Mouse (Mus musculus) hindbrain, embryonic 15.5 days (tissue): ENCODE data around the gene Rint1. TPM values are rescaled to one million over a fixed set of nuclear protein-coding genes. Genes with fewer than 3 reads are reported as not detected.

ENCODE experiments used
- ATAC-seq: fragments of 200-750 bp; cut with Nextera tagmentation; 2 replicates; pipeline ENCODE4 v1.8.0; 2017; ENCODE audit warnings: low read depth, moderate number of reproducible peaks, moderate TSS enrichment; ENCODE audit not compliant: low FRiP score
- H3K27ac ChIP-seq: fragments of 300-500 bp; sonication (generic); replicated peaks from 2 replicates; pipeline ENCODE4 v1.5.1; 2015; ENCODE audit warnings: mild to moderate bottlenecking, inconsistent platforms
- H3K27me3 ChIP-seq: fragments of 300-500 bp; sonication (generic); 2 replicates; pipeline ENCODE4 v1.6.1; 2015; ENCODE audit warnings: control low read depth, inconsistent platforms
- H3K36me3 ChIP-seq: fragments of 300-500 bp; sonication (generic); 2 replicates; pipeline ENCODE4 v1.6.1; 2015; ENCODE audit warnings: control low read depth, inconsistent platforms
- H3K4me1 ChIP-seq: fragments of 300-500 bp; sonication (generic); replicated peaks from 2 replicates; pipeline ENCODE4 v1.6.1; 2015; ENCODE audit warnings: control low read depth, inconsistent platforms
- H3K4me2 ChIP-seq: fragments of 300-500 bp; sonication (generic); 2 replicates; pipeline ENCODE4 v1.6.1; 2015; ENCODE audit warnings: moderate library complexity, mild to moderate bottlenecking, inconsistent platforms
- H3K4me3 ChIP-seq: fragments of 300-500 bp; sonication (generic); 2 replicates; pipeline ENCODE4 v1.5.1; 2015; ENCODE audit warnings: mild to moderate bottlenecking, inconsistent platforms
- H3K9ac ChIP-seq: fragments of 300-500 bp; sonication (generic); 2 replicates; pipeline ENCODE4 v1.6.1; 2015; ENCODE audit warnings: inconsistent platforms
- H3K9me3 ChIP-seq: fragments of 300-500 bp; sonication (generic); 2 replicates; pipeline ENCODE4 v1.6.1; 2016; ENCODE audit warnings: control low read depth, inconsistent platforms
- WGBS: fragments of 180-500 bp; shearing (Covaris S2); methylation state at CpG from one replicate; pipeline ENCODE4 v1.1.7; 2015; 5-methylcytosine and 5-hydroxymethylcytosine counted together
- polyA plus RNA-seq: library from polyadenylated mRNA; unstranded; fragments of >200 nt; fragmentation: Nextera tagmentation; extraction: Ambion mirVana; gene quantifications from 2 replicates; pipeline ENCODE4 v1.2.1, GENCODE M21; 2015

Gene Rint1
- polyA plus RNA-seq, 1 experiment from 2014 or later, result 28.2 TPM

GRCm38 (mm10) chr5:23782051-23782810, 5.3 kb upstream of the Rint1 start:
- 0 out of 2 replicates have a peak, but pooled peaks cover 4% of the 10 kb centered on the region for H3K36me3 ChIP-seq
- WGBS, result 46% methylated on average over 8 of the region's 8 CpGs
- no peak overlapping the region for H3K27ac ChIP-seq
- ATAC-seq, result no peak
- no peaks in the 10 kb centered on the region for H3K27me3 ChIP-seq
- peak overlapping the region; percentile 65 for H3K9ac ChIP-seq
- H3K4me3 ChIP-seq, result peak overlapping the region; percentile 96
- peak overlapping the region; percentile 73 for H3K4me2 ChIP-seq
- H3K9me3 ChIP-seq, result no peaks in the 10 kb centered on the region
- H3K4me1 ChIP-seq, result peaks cover 24% of the 10 kb centered on the region

- H3K36me3 ChIP-seq, result no peaks in the 10 kb centered on the region
- H3K4me3 ChIP-seq, result peak within 1 kb of the TSS; percentile 96
- H3K27me3 ChIP-seq, result no peaks in the 10 kb centered on the region
- peak within 1 kb of the TSS; percentile 76 for H3K27ac ChIP-seq
- H3K9ac ChIP-seq, result peak within 1 kb of the TSS; percentile 65
- under 1% methylated on average over 68 of the region's 86 CpGs for WGBS
- peak within 1 kb of the TSS; percentile 73 for H3K4me2 ChIP-seq
- H3K9me3 ChIP-seq, result no peaks in the 10 kb centered on the region
- peaks cover 27% of the 10 kb centered on the region for H3K4me1 ChIP-seq
- peak; percentile 94 for ATAC-seq
Observed at GRCm38 (mm10) chr5:23782931-23783877, 4.3 kb upstream of the Rint1 start, which contains the start of gene Pus7. Gene Pus7 (minus strand): TSS chr5:23783711.

- ATAC-seq, result no peak
- H3K27ac ChIP-seq, result no peak overlapping the region
- H3K9ac ChIP-seq, result peak overlapping the region; percentile 92
- peaks cover 15% of the 10 kb centered on the region for H3K4me1 ChIP-seq
- H3K4me3 ChIP-seq, result peak overlapping the region; percentile 97
- no peaks in the 10 kb centered on the region for H3K27me3 ChIP-seq
- peaks cover 9% of the 10 kb centered on the region for H3K36me3 ChIP-seq
- H3K9me3 ChIP-seq, result no peaks in the 10 kb centered on the region
- peak overlapping the region; percentile 97 for H3K4me2 ChIP-seq
- 48% methylated on average over 3 of the region's 3 CpGs for WGBS
Observed at GRCm38 (mm10) chr5:23788390-23788830, 899 bp downstream of the Rint1 start.

DNA sequence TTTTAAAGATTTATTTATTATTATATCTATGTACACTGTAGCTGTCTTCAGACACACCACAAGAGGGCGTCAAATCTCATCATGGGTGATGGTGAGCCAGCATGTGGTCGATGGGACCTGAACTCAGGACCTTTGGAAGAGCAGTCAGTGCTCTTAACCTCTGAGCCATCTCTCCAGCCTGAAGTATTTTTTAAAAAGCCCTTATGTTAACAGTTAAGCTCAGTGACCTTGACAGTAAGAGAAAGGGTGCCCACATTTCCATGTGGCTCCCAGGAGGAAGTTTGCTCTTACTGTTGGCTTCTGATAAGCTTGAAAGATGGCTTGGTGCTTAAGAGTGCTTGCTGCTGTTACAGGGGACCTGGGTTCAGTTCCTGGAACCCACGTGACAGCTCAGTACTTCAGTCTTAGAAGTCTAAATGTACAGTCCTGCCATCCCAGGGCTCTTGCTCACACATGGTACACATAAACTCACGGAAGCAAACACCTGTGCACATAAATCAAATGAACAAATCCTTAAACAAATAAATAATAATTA, 1.6 kb downstream of the Rint1 start:
- Histone ChIP-seq H3K27ac (no peak overlapping the region), H3K4me2 (no peak overlapping the region), H3K9me3 (no peaks in the 10 kb centered on the region), H3K4me3 (no peak overlapping the region), H3K27me3 (no peaks in the 10 kb centered on the region), H3K9ac (no peak overlapping the region), H3K36me3 (peaks cover 9% of the 10 kb centered on the region), H3K4me1 (peaks cover 10% of the 10 kb centered on the region)
- 89% methylated on average over 4 of the region's 4 CpGs for WGBS
- ATAC-seq, result no peak

DNA sequence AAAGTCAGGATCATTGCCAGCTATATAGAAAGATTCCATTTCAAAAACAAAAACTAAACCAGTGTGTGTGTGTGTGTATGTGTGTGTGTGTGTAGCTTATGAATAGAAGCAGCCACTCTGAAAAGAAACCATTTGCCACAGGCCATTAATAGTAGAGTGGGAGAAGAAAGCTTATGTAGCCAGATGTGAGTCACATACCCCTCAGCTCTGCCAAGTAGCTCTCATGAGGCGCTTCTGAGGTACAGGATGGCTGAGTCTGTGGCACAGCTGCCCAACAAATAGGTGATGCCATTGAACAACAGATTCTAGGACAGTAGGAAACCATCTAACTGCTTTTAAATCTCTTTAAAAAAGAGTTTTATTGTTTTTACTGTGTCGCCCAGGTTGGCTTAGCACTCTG, 5.2 kb downstream of the Rint1 start:
- H3K9me3 ChIP-seq, result no peaks in the 10 kb centered on the region
- no peak overlapping the region for H3K27ac ChIP-seq
- no peaks in the 10 kb centered on the region for H3K27me3 ChIP-seq
- H3K4me2 ChIP-seq, result no peak overlapping the region
- WGBS, result 80% methylated on average over 2 of the region's 2 CpGs
- no peak overlapping the region for H3K4me3 ChIP-seq
- ATAC-seq, result no peak
- H3K9ac ChIP-seq, result no peak overlapping the region
- peaks cover 10% of the 10 kb centered on the region for H3K4me1 ChIP-seq
- peaks cover 23% of the 10 kb centered on the region for H3K36me3 ChIP-seq

GRCm38 (mm10) chr5:23814841-23815240, 27.3 kb downstream of the Rint1 start:
- 59% methylated on average over 5 of the region's 5 CpGs for WGBS
- no peak overlapping the region for H3K27ac ChIP-seq
- no peak overlapping the region for H3K4me2 ChIP-seq
- no peaks in the 10 kb centered on the region for H3K9me3 ChIP-seq
- no peak for ATAC-seq
- no peaks in the 10 kb centered on the region for H3K4me1 ChIP-seq
- no peak overlapping the region for H3K4me3 ChIP-seq
- no peaks in the 10 kb centered on the region for H3K27me3 ChIP-seq
- no peak overlapping the region for H3K9ac ChIP-seq
- peaks cover 64% of the 10 kb centered on the region for H3K36me3 ChIP-seq

- H3K4me1 ChIP-seq, result no peaks in the 10 kb centered on the region
- no peak overlapping the region for H3K4me3 ChIP-seq
- ATAC-seq, result no peak
- no peak overlapping the region for H3K4me2 ChIP-seq
- peaks cover 55% of the 10 kb centered on the region for H3K36me3 ChIP-seq
- WGBS, result 93% methylated on average over 15 of the region's 15 CpGs
- H3K27me3 ChIP-seq, result no peaks in the 10 kb centered on the region
- no peak overlapping the region for H3K27ac ChIP-seq
- no peak overlapping the region for H3K9ac ChIP-seq
- H3K9me3 ChIP-seq, result no peaks in the 10 kb centered on the region
Observed at GRCm38 (mm10) chr5:23816681-23817080, 29.2 kb downstream of the Rint1 start.

DNA sequence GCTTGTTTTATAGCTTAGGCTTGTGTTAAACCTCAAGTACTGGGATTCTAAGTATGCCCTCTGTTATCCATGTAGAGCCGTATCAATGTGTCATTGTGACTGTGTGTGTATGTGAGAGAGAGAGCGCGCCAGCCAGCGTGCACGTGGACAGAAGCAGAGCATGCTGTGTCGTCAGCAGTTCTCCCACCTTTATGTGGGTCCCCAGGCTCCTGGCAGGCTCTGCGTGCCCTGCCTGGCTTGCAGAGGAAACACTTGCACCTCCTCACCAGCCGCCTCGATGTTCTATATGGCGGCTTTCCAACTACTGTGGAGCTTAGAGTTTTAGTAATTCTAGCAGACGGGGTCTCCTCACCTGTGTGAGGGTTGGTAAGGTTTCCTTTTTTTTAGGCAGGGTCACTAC, 34.8 kb downstream of the Rint1 start:
- Histone ChIP-seq H3K4me1 (no peaks in the 10 kb centered on the region), H3K9ac (no peak overlapping the region), H3K27me3 (no peaks in the 10 kb centered on the region), H3K4me2 (no peak overlapping the region), H3K4me3 (no peak overlapping the region), H3K36me3 (peaks cover 19% of the 10 kb centered on the region), H3K27ac (no peak overlapping the region), H3K9me3 (no peaks in the 10 kb centered on the region)
- no peak for ATAC-seq
- 71% methylated on average over 11 of the region's 11 CpGs for WGBS

DNA sequence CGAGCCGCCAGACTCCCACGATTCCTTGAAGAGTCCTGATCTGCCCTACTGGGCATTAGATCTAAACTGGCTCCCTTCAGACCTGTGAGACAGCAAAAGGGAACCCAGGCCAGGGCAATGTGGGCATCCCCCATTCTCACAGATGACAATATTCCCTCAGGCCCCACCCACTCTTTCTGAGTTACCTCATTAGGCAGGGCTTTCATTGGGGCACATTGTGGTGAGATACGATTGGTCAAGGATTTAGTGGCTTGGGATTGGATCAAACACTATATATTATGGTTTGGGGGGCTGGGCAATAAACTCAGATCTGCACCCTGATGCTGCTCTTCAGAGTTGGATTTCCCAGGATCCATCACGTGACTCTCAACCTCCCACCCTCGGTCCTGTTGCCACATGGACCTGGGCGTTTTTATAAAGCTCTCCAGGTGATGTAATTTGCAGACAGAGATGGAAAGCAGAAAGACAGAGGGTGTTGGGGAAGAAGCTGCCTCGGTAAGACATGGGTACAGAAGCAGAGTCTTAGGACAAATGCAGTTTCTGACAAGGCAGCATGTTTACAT, 36.7 kb downstream of the Rint1 start:
- Histone ChIP-seq H3K4me1 (no peaks in the 10 kb centered on the region), H3K9me3 (no peaks in the 10 kb centered on the region), H3K4me2 (no peak overlapping the region), H3K9ac (no peak overlapping the region), H3K4me3 (no peak overlapping the region), H3K27ac (no peak overlapping the region), H3K27me3 (no peaks in the 10 kb centered on the region), H3K36me3 (peaks cover 11% of the 10 kb centered on the region)
- no peak for ATAC-seq
- WGBS, result 82% methylated on average over 8 of the region's 8 CpGs

DNA sequence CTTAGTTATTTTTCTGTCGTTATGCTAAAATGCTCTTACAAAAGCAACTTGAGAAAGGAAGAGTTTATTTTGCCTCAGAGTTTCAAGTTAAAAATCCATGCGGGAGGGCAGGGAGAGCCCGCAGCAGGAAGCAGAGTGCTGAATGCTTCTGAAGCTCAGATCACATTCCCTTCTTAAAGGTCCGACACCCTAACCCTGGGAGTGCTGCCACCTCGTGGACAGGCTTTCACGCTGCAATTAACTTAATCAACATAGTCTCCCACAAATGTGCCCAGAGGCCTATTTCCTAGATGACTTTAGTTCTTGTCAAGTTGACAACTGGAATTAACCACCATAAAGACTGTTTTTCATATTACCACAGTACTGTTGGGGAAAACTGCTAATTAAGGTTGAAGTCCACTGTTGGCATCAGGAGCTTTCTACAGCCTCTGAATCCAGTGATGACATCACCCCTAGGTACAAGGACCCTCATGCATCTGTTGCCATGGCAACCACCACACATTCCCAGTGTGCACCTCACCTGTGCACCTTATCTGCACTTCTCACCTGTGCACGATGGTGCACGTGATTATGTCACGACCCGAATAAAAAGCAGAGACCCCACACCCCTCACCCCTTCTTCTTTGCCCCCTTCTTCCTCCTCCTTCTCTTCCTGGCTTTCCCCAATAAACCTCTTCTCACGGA, 39.0 kb downstream of the Rint1 start:
- Histone ChIP-seq H3K4me1 (0 out of 2 replicates have a peak, but pooled peaks cover 3% of the 10 kb centered on the region), H3K9ac (no peak overlapping the region), H3K4me2 (no peak overlapping the region), H3K27me3 (0 out of 2 replicates have a peak, but pooled peaks cover 7% of the 10 kb centered on the region), H3K9me3 (no peaks in the 10 kb centered on the region), H3K27ac (no peak overlapping the region), H3K4me3 (no peak overlapping the region), H3K36me3 (no peaks in the 10 kb centered on the region)
- WGBS, result 34% methylated on average over 11 of the region's 11 CpGs
- ATAC-seq, result no peak
